Mouse (Mus musculus) thymus, adult 2 months (tissue): ENCODE results near the gene Msi2. TPM values are rescaled to one million over a fixed set of nuclear protein-coding genes. Genes with fewer than 3 reads are reported as not detected.

Source experiments
- DNase-seq: peaks from one replicate; pipeline ENCODE4 v3.0.0; 2021
- H3K27ac ChIP-seq: fragments of 200-500 bp; 2 replicates; pipeline ENCODE4 v1.5.1; 2012; ENCODE audit warnings: low read length, control low read depth; ENCODE audit not compliant: control insufficient read depth, insufficient read depth
- H3K27me3 ChIP-seq: fragments of 200-500 bp; 2 replicates; pipeline ENCODE4 v1.6.1; 2012; ENCODE audit warnings: mild to moderate bottlenecking, low read length, moderate library complexity, mixed read lengths; ENCODE audit not compliant: control insufficient read depth, insufficient read depth
- H3K36me3 ChIP-seq: fragments of 200-500 bp; 2 replicates; pipeline ENCODE4 v1.6.1; 2012; ENCODE audit warnings: mild to moderate bottlenecking, low read length, moderate library complexity; ENCODE audit not compliant: control insufficient read depth, insufficient read depth
- H3K4me1 ChIP-seq: fragments of 200-500 bp; replicated peaks from 2 replicates; pipeline ENCODE4 v1.6.1; 2012; ENCODE audit warnings: low read length; ENCODE audit not compliant: control insufficient read depth, insufficient read depth
- H3K4me3 ChIP-seq: fragments of 200-500 bp; 2 replicates; pipeline ENCODE4 v1.5.1; 2012; ENCODE audit warnings: mild to moderate bottlenecking, low read length, control low read depth, moderate library complexity; ENCODE audit not compliant: control insufficient read depth, insufficient read depth
- CTCF ChIP-seq: fragments of 200-500 bp; IDR thresholded peaks from 2 replicates; pipeline ENCODE4 v1.5.1; 2012; ENCODE audit warnings: mild to moderate bottlenecking, control low read depth, low read length, moderate library complexity, borderline replicate concordance; ENCODE audit not compliant: control insufficient read depth, poor library complexity, insufficient read depth; ENCODE audit errors: extremely low read depth
- POLR2A ChIP-seq: fragments of 200-500 bp; IDR thresholded peaks from 2 replicates; pipeline ENCODE4 v1.6.1; 2012; ENCODE audit warnings: mild to moderate bottlenecking, low read length, control low read depth, moderate library complexity; ENCODE audit not compliant: control insufficient read depth, poor library complexity, insufficient read depth; ENCODE audit errors: extremely low read depth
- WGBS: fragments of 180-500 bp; shearing (Covaris S2); methylation state at CpG from one replicate; pipeline ENCODE4 v1.1.7; 2018; 5-methylcytosine and 5-hydroxymethylcytosine counted together
- polyA plus RNA-seq: library from polyadenylated mRNA; depleted of rRNA; stranded (reverse); fragments of >200 nt; gene quantifications from 2 replicates; pipeline ENCODE4 v1.2.3, GENCODE M21; 2012; rRNA removed

Gene Msi2
- polyA plus RNA-seq, 1 experiment: 51.3 TPM

GRCm38 (mm10) chr11:88294394-88294710, 424.0 kb downstream of the Msi2 start:
- no peak overlapping the region for H3K27ac ChIP-seq
- H3K27me3 ChIP-seq: peaks cover 6% of the 10 kb centered on the region; the same call in 1 of the 2 replicates
- TF ChIP-seq POLR2A: no peak
- no peak for TF ChIP-seq CTCF
- no peaks in the 10 kb centered on the region for H3K36me3 ChIP-seq
- no peaks in the 10 kb centered on the region; the same call in 1 of the 2 replicates for H3K4me1 ChIP-seq
- DNase-seq: no peak
- H3K4me3 ChIP-seq: no peak overlapping the region
- WGBS: 16% methylated on average over 17 of the region's 17 CpGs

GRCm38 (mm10) chr11:88293631-88294393, 424.5 kb downstream of the Msi2 start, which contains the start of gene Ccdc182:
Ccdc182 (plus strand) TSS chr11:88294058.
- Histone ChIP-seq H3K36me3 (no peaks in the 10 kb centered on the region), H3K4me3 (no peak within 1 kb of the TSS), H3K27ac (no peak within 1 kb of the TSS), H3K4me1 (peaks cover under 1% of the 10 kb centered on the region; the same call in 1 of the 2 replicates), H3K27me3 (peaks cover 6% of the 10 kb centered on the region; the same call in 1 of the 2 replicates)
- DNase-seq: no peak
- WGBS: 47% methylated on average over 20 of the region's 20 CpGs
- no peak for TF ChIP-seq CTCF
- TF ChIP-seq POLR2A: no peak

DNA sequence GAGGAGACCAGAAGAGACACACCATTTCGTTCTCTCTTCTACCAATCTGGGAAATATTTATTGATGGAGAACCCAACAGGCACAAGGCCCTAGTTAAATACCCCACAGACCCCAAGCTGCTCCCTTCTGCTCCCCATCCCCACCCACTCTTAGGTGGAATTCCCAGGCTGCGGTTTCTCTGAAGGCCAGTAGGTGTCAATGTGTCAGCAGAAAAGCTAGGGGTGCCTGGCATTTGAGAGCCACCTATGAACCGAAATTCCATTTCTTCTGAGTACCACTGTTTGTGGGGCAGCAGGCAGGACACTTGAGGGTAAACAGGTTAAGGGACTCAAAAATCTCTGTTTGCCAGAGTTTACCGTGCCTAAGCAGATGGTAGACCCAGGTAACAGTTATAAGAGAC, 426.6 kb downstream of the Msi2 start:
- no peak for DNase-seq
- WGBS: 79% methylated on average over 4 of the region's 4 CpGs
- TF ChIP-seq POLR2A (no peak), CTCF (no peak)
- peaks cover 2% of the 10 kb centered on the region; the same call in 1 of the 2 replicates for H3K4me1 ChIP-seq
- H3K36me3 ChIP-seq: no peaks in the 10 kb centered on the region
- no peak overlapping the region for H3K27ac ChIP-seq
- H3K27me3 ChIP-seq: peaks cover 6% of the 10 kb centered on the region; the same call in 1 of the 2 replicates
- H3K4me3 ChIP-seq: no peak overlapping the region

- H3K27me3 ChIP-seq: peaks cover 6% of the 10 kb centered on the region; the same call in 1 of the 2 replicates
- H3K27ac ChIP-seq: no peak overlapping the region
- H3K4me3 ChIP-seq: no peak overlapping the region
- DNase-seq: no peak
- peaks cover 2% of the 10 kb centered on the region; the same call in 1 of the 2 replicates for H3K4me1 ChIP-seq
- no peak for TF ChIP-seq POLR2A
- TF ChIP-seq CTCF: no peak
- no peaks in the 10 kb centered on the region for H3K36me3 ChIP-seq
- WGBS: 91% methylated on average over 4 of the region's 4 CpGs
Measured at GRCm38 (mm10) chr11:88291245-88291644, 427.1 kb downstream of the Msi2 start.

Other genes with a start within 250 kb of the Msi2 start
- gene Akap1, start 146.1 kb upstream of the Msi2 start, polyA plus RNA-seq: 33.6 and 41.3 TPM in 2 replicates
- 7.7 and 10.3 TPM in 2 replicates for gene Scpep1, start 237.0 kb upstream of the Msi2 start, polyA plus RNA-seq
- 0.51 and 0.79 TPM in 2 replicates for gene Elobl, start 248.4 kb upstream of the Msi2 start, polyA plus RNA-seq